Mouse (Mus musculus): ENCODE results near the gene Cx3cl1. TPM values are rescaled to one million over a fixed set of nuclear protein-coding genes. Genes with fewer than 3 reads are reported as not detected.

Gene Cx3cl1
- polyA plus RNA-seq, 2 experiments from 2014 or later: not detected

Other genes starting within 250 kb of the Cx3cl1 start
- gene Cpne2, start 239.0 kb upstream of the Cx3cl1 start, polyA plus RNA-seq (2017; shearing (Covaris generic)): under 1 TPM; 0.39 to 0.92 TPM
- gene Rspry1, start 170.1 kb upstream of the Cx3cl1 start, polyA plus RNA-seq (2017; shearing (Covaris generic)): 10 to 100 TPM; 25.3 to 29.6 TPM
- gene Fam192a, start 170.0 kb upstream of the Cx3cl1 start, polyA plus RNA-seq (2017; shearing (Covaris generic)): 10 to 100 TPM; 80.6 to 84.1 TPM
- gene Arl2bp, start 105.4 kb upstream of the Cx3cl1 start, polyA plus RNA-seq (2017; shearing (Covaris generic)): 10 to 100 TPM; 22.2 to 28.4 TPM
- gene Pllp, start 75.7 kb upstream of the Cx3cl1 start, polyA plus RNA-seq (2017; shearing (Covaris generic)): under 1 TPM in 1 of 2 experiments, not detected in 1; 0.47 TPM
- gene Ccl22, start 26.4 kb upstream of the Cx3cl1 start, polyA plus RNA-seq (2017; shearing (Covaris generic)): not detected
- gene Ccl17, start 38.4 kb downstream of the Cx3cl1 start, polyA plus RNA-seq (2017; shearing (Covaris generic)): not detected
- 10 to 100 TPM; 45.6 to 67.5 TPM for gene Coq9, start 66.3 kb downstream of the Cx3cl1 start, polyA plus RNA-seq (2017; shearing (Covaris generic))
- 100 to 1,000 TPM in 1 of 2 experiments, 10 to 100 TPM in 1; 79.2 to 108 TPM for gene Ciapin1, start 66.3 kb downstream of the Cx3cl1 start, polyA plus RNA-seq (2017; shearing (Covaris generic))
- 100 to 1,000 TPM in 1 of 2 experiments, 10 to 100 TPM in 1; 87.2 to 106 TPM for gene Polr2c, start 85.4 kb downstream of the Cx3cl1 start, polyA plus RNA-seq (2017; shearing (Covaris generic))
- 1 to 10 TPM in 1 of 2 experiments, under 1 TPM in 1; 0.92 to 1.1 TPM for gene Dok4, start 104.3 kb downstream of the Cx3cl1 start, polyA plus RNA-seq (2017; shearing (Covaris generic))
- gene Ccdc102a, start 146.1 kb downstream of the Cx3cl1 start, polyA plus RNA-seq (2017; shearing (Covaris generic)): not detected
- 1 to 10 TPM in 1 of 2 experiments, under 1 TPM in 1; 0.97 to 1.4 TPM for gene Adgrg5, start 151.7 kb downstream of the Cx3cl1 start, polyA plus RNA-seq (2017; shearing (Covaris generic))
- 1 to 10 TPM; 4.6 to 8.4 TPM for gene Adgrg1, start 202.7 kb downstream of the Cx3cl1 start, polyA plus RNA-seq (2017; shearing (Covaris generic))
- under 1 TPM in 1 of 2 experiments, not detected in 1; 0.51 TPM for gene Adgrg3, start 245.7 kb downstream of the Cx3cl1 start, polyA plus RNA-seq (2017; shearing (Covaris generic))